Mouse (Mus musculus): ENCODE data around the gene Dennd2d.

DNA sequence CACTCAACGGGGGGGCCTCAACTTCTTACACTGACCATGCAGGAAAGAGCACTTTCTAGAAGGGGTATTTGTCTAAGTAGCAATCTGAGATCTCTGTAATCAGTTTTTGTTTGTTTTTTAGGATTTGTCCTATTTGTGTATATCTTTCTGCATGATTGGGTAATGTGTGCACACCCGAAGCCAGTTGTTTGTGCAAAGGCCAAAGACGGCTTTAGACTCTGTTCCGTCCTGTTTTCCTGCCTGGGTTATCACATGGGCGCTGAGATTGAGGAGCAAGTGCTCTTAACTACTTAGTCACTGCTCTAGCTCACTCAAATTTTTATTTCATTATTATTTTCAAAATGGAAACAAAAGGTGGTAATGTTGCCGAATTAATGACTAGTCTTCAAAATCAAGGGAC lies 32.8 kb downstream of the Dennd2d start:
- no peak for TF ChIP-seq ZC3H11A (IDR thresholded peaks at IDR 0.05; ENCODE audit: borderline replicate concordance, low read depth, low read length)
- no peak for TF ChIP-seq CHD2 (IDR thresholded peaks at IDR 0.05; ENCODE audit: low read depth, low read length)

Measured in ES-E14 (cell line).